Mouse (Mus musculus) hindbrain, embryonic 12.5 days (tissue): ENCODE results near the gene Ppy. TPM values are rescaled to one million over a fixed set of nuclear protein-coding genes. Genes with fewer than 3 reads are reported as not detected.

Source experiments
- ATAC-seq: fragments of 200-750 bp; cut with Nextera tagmentation; 2 replicates; pipeline ENCODE4 v1.8.0; 2017; ENCODE audit warnings: moderate TSS enrichment; ENCODE audit not compliant: low FRiP score
- H3K27ac ChIP-seq: fragments of 300-500 bp; sonication (generic); 2 replicates; pipeline ENCODE4 v1.5.1; 2016; ENCODE audit warnings: mild to moderate bottlenecking
- H3K27me3 ChIP-seq: fragments of 300-500 bp; sonication (generic); 2 replicates; pipeline ENCODE4 v1.6.1; 2016; ENCODE audit warnings: mild to moderate bottlenecking
- H3K36me3 ChIP-seq: fragments of 300-500 bp; sonication (generic); 2 replicates; pipeline ENCODE4 v1.6.1; 2016; ENCODE audit warnings: mild to moderate bottlenecking
- H3K4me1 ChIP-seq: fragments of 300-500 bp; sonication (generic); 2 replicates; pipeline ENCODE4 v1.6.1; 2016
- H3K4me2 ChIP-seq: fragments of 300-500 bp; sonication (generic); replicated peaks from 2 replicates; pipeline ENCODE4 v1.6.1; 2016; ENCODE audit warnings: mild to moderate bottlenecking
- H3K4me3 ChIP-seq: fragments of 300-500 bp; sonication (generic); 2 replicates; pipeline ENCODE4 v1.5.1; 2016; ENCODE audit warnings: mild to moderate bottlenecking
- H3K9ac ChIP-seq: fragments of 300-500 bp; sonication (generic); 2 replicates; pipeline ENCODE4 v1.6.1; 2016; ENCODE audit warnings: mild to moderate bottlenecking, moderate library complexity
- H3K9me3 ChIP-seq: fragments of 300-500 bp; sonication (generic); replicated peaks from 2 replicates; pipeline ENCODE4 v1.6.1; 2016; ENCODE audit warnings: mild to moderate bottlenecking
- WGBS: fragments of 180-500 bp; shearing (Covaris S2); methylation state at CpG from one replicate; pipeline ENCODE4 v1.1.7; 2016; 5-methylcytosine and 5-hydroxymethylcytosine counted together
- polyA plus RNA-seq: library from polyadenylated mRNA; unstranded; fragments of >200 nt; fragmentation: Nextera tagmentation; extraction: Ambion mirVana; gene quantifications from 2 replicates; pipeline ENCODE4 v1.2.1, GENCODE M21; 2016

Gene Ppy
- polyA plus RNA-seq, 1 experiment from 2014 or later: not detected

GRCm38 (mm10) chr11:102086331-102086730 lies 14.8 kb downstream of the Ppy start:
- Histone ChIP-seq H3K4me3 (peak overlapping the region; percentile 62), H3K9me3 (no peaks in the 10 kb centered on the region), H3K4me2 (peak overlapping the region; percentile 80), H3K9ac (peak overlapping the region; percentile 75), H3K27ac (peak overlapping the region; percentile 96), H3K36me3 (no peaks in the 10 kb centered on the region), H3K4me1 (peaks cover 46% of the 10 kb centered on the region), H3K27me3 (no peaks in the 10 kb centered on the region)
- 0% methylated on average over 3 of the region's 3 CpGs for WGBS
- no peak for ATAC-seq

GRCm38 (mm10) chr11:102084159-102084558 lies 17.0 kb downstream of the Ppy start:
- Histone ChIP-seq H3K9ac (no peak overlapping the region), H3K4me1 (peaks cover 39% of the 10 kb centered on the region), H3K27ac (no peak overlapping the region), H3K36me3 (peaks cover 7% of the 10 kb centered on the region; the same call in 1 of the 2 replicates), H3K9me3 (no peaks in the 10 kb centered on the region), H3K4me2 (no peak overlapping the region), H3K27me3 (no peaks in the 10 kb centered on the region), H3K4me3 (no peak overlapping the region)
- ATAC-seq: no peak
- 45% methylated on average over 7 of the region's 7 CpGs for WGBS

GRCm38 (mm10) chr11:102083193-102083592 lies 17.9 kb downstream of the Ppy start:
- no peak for ATAC-seq

GRCm38 (mm10) chr11:102082322-102082721 lies 18.8 kb downstream of the Ppy start:
- peak; percentile 79 for ATAC-seq
- Histone ChIP-seq H3K9ac (peak overlapping the region; percentile 70), H3K4me3 (peak overlapping the region; percentile 33), H3K27ac (peak overlapping the region; percentile 19; the same call in 1 of the 2 replicates), H3K4me1 (peaks cover 33% of the 10 kb centered on the region), H3K9me3 (no peaks in the 10 kb centered on the region), H3K4me2 (peak overlapping the region; percentile 78), H3K36me3 (peaks cover 22% of the 10 kb centered on the region), H3K27me3 (no peaks in the 10 kb centered on the region)
- WGBS: under 1% methylated on average over 18 of the region's 18 CpGs

More at GRCm38 (mm10) chr11:102083193-102083592, 17.9 kb downstream of the Ppy start:
- Histone ChIP-seq H3K9me3 (no peaks in the 10 kb centered on the region), H3K4me3 (no peak overlapping the region), H3K4me2 (peak overlapping the region; percentile 78; the same call in 1 of the 2 replicates), H3K4me1 (peaks cover 33% of the 10 kb centered on the region), H3K9ac (no peak overlapping the region; the same call in 1 of the 2 replicates), H3K27ac (no peak overlapping the region), H3K27me3 (no peaks in the 10 kb centered on the region), H3K36me3 (peaks cover 14% of the 10 kb centered on the region)
- WGBS: 45% methylated on average over 4 of the region's 4 CpGs

- ATAC-seq: no peak
- H3K36me3 ChIP-seq: peaks cover 14% of the 10 kb centered on the region
- H3K4me1 ChIP-seq: peaks cover 12% of the 10 kb centered on the region
- H3K4me3 ChIP-seq: no peak overlapping the region
- H3K4me2 ChIP-seq: no peak overlapping the region
- no peak overlapping the region for H3K9ac ChIP-seq
- WGBS: 74% methylated on average over 14 of the region's 14 CpGs
- no peaks in the 10 kb centered on the region for H3K9me3 ChIP-seq
- H3K27ac ChIP-seq: no peak overlapping the region
- H3K27me3 ChIP-seq: no peaks in the 10 kb centered on the region
Measured at GRCm38 (mm10) chr11:102073722-102074121, 27.4 kb downstream of the Ppy start.

DNA sequence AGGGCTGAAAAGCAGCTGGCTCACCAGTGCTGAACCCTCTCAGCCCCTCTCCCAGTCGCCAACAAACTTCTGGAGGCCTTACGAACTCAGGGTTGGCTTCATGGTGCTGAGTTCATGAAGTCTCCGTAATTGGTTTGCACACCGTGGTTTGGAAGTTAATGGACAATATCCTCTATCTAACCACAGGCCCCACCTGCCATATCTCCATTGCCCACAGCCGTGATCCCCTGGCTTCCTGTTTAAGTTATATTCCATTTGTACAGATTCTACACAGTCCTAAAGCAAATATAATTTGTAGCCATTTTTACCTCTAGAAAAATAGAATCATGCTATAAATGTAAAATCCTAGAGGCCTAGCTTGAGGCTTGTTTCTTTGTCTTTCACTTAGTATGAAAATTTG lies 28.4 kb downstream of the Ppy start:
- Histone ChIP-seq H3K4me1 (peaks cover 12% of the 10 kb centered on the region), H3K4me3 (no peak overlapping the region), H3K9me3 (no peaks in the 10 kb centered on the region), H3K36me3 (peaks cover 6% of the 10 kb centered on the region; the same call in 1 of the 2 replicates), H3K9ac (no peak overlapping the region), H3K27ac (no peak overlapping the region), H3K27me3 (no peaks in the 10 kb centered on the region), H3K4me2 (no peak overlapping the region)
- 89% methylated on average over 5 of the region's 5 CpGs for WGBS
- no peak for ATAC-seq

GRCm38 (mm10) chr11:102070426-102070825 lies 30.7 kb downstream of the Ppy start:
- Histone ChIP-seq H3K4me2 (peak overlapping the region; percentile 23), H3K4me1 (peaks cover 12% of the 10 kb centered on the region), H3K9me3 (no peaks in the 10 kb centered on the region), H3K4me3 (no peak overlapping the region; the same call in 1 of the 2 replicates), H3K27ac (no peak overlapping the region), H3K36me3 (no peaks in the 10 kb centered on the region), H3K9ac (no peak overlapping the region), H3K27me3 (no peaks in the 10 kb centered on the region)
- WGBS: 7% methylated on average over 13 of the region's 13 CpGs
- no peak for ATAC-seq

DNA sequence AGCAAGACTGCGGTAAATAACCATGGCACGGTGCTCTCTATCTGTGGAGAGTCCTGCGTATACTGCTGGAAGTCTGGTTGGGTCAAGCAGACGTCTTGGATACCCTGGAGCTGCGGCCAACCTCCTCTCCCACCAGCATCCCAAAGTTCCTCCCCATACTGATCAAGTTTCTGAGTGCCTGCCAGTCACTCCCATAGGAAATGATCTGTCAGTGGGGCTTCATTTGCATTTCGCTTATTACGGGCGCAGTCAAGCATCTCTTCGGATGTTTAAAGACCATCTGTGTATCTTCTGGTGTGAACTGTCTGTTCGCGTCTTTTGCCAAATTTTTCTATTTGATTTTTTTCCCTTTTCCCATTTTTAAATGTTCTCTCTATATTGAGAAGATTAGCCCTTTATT lies 31.5 kb downstream of the Ppy start:
- ATAC-seq: no peak

DNA sequence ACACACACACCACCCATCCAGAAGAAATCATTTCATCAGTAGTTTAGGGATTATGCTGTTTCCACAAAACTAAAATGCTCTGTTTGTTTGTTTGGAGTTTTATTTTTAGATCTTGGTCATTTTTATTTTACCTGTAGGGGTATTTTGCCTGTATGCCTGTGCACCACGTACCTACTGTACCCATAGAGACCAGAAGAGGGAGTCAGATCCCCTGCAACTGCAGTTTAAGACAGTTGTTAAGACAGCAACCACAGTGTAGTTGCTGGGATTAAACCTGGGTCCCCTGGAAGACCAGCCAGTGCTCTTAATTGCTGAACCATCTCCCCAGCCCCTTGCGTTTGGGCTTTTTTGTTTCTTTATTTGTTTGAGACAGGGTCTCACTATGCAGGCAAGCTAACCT lies 32.1 kb downstream of the Ppy start:
- Histone ChIP-seq H3K4me1 (peaks cover 12% of the 10 kb centered on the region), H3K27me3 (no peaks in the 10 kb centered on the region), H3K36me3 (no peaks in the 10 kb centered on the region), H3K4me3 (no peak overlapping the region), H3K9me3 (no peaks in the 10 kb centered on the region), H3K27ac (no peak overlapping the region), H3K9ac (no peak overlapping the region), H3K4me2 (no peak overlapping the region)
- 32% methylated on average over 2 of the region's 2 CpGs for WGBS
- ATAC-seq: no peak

More for the DNA sequence above, 31.5 kb downstream of the Ppy start:
- 47% methylated on average over 11 of the region's 11 CpGs for WGBS
- Histone ChIP-seq H3K4me2 (no peak overlapping the region), H3K36me3 (no peaks in the 10 kb centered on the region), H3K27me3 (no peaks in the 10 kb centered on the region), H3K4me1 (peaks cover 12% of the 10 kb centered on the region), H3K27ac (no peak overlapping the region), H3K9me3 (no peaks in the 10 kb centered on the region), H3K9ac (no peak overlapping the region), H3K4me3 (no peak overlapping the region)

DNA sequence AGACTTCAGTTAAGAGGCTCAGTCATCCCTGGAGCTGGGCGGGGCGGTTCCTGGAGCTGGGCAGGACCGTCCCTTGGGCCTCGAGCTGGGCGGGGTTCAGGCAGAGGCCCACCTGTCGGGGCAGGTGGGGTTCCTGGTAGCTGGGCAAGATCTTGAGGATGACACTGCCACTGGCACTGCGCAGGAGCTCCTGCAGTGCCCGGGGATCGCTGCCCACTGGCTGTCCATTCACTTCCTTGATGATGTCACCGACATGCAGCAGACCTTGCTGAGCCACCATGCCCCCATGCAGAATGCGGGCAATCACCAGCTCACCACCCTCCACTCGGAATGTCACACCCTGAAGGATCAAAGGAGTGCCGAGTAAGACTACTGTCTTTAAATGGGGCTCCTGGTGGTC lies 38.0 kb downstream of the Ppy start:
- ATAC-seq: no peak
- WGBS: 74% methylated on average over 13 of the region's 13 CpGs
- H3K4me1 ChIP-seq: peaks cover 6% of the 10 kb centered on the region
- H3K27me3 ChIP-seq: peaks cover 13% of the 10 kb centered on the region
- no peak overlapping the region for H3K9ac ChIP-seq
- H3K27ac ChIP-seq: no peak overlapping the region
- H3K4me2 ChIP-seq: no peak overlapping the region
- peaks cover 28% of the 10 kb centered on the region for H3K36me3 ChIP-seq
- H3K4me3 ChIP-seq: no peak overlapping the region
- H3K9me3 ChIP-seq: no peaks in the 10 kb centered on the region

GRCm38 (mm10) chr11:102061941-102062473 lies 39.1 kb downstream of the Ppy start:
- H3K27me3 ChIP-seq: peaks cover 13% of the 10 kb centered on the region
- H3K36me3 ChIP-seq: peaks cover 28% of the 10 kb centered on the region
- H3K4me2 ChIP-seq: peak overlapping the region; percentile 77; the same call in 1 of the 2 replicates
- WGBS: 23% methylated on average over 16 of the region's 16 CpGs
- no peak overlapping the region for H3K27ac ChIP-seq
- no peak for ATAC-seq
- H3K4me3 ChIP-seq: no peak overlapping the region
- H3K9me3 ChIP-seq: no peaks in the 10 kb centered on the region
- no peak overlapping the region for H3K9ac ChIP-seq
- peaks cover 6% of the 10 kb centered on the region for H3K4me1 ChIP-seq

GRCm38 (mm10) chr11:102061236-102061940 lies 39.7 kb downstream of the Ppy start:
- WGBS: 4% methylated on average over 22 of the region's 23 CpGs
- Histone ChIP-seq H3K4me1 (peaks cover 6% of the 10 kb centered on the region), H3K4me2 (peak overlapping the region; percentile 77), H3K36me3 (peaks cover 28% of the 10 kb centered on the region), H3K27me3 (peaks cover 13% of the 10 kb centered on the region), H3K9me3 (no peaks in the 10 kb centered on the region), H3K4me3 (peak overlapping the region; percentile 36), H3K27ac (no peak overlapping the region), H3K9ac (peak overlapping the region; percentile 62)
- peak; percentile 65 for ATAC-seq
